Mouse (Mus musculus) brain, embryonic 18.5 days (tissue): ENCODE measurements around the gene Myoz2.

Source experiments
- DNase-seq: peaks from one replicate; pipeline ENCODE4 v3.0.0-alpha.2; 2012; ENCODE audit warnings: low read depth, low spot score

The Myoz2 gene

DNA sequence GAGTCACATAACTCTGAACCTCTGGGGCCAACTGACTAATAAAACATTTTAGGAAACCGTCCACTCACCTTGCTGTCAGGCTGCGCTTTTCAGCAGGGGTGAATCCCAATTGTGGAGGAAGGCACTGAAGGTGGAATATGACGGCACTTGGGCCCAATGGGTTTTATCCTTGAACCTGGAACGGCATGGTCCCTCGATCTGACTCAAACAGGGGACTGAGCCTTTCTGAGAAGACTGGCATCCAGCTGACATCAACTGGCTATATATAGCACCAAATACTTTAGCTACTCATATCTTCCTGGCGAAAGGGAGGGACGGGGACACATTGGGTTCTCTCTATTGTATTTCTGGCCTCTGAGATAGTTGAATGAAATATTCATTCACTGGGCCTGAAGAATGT, at the start of gene Myoz2:
TSS of gene Myoz2 (minus strand) at position 264 of the 400 bp plus-strand sequence.
- DNase-seq: no peak

DNA sequence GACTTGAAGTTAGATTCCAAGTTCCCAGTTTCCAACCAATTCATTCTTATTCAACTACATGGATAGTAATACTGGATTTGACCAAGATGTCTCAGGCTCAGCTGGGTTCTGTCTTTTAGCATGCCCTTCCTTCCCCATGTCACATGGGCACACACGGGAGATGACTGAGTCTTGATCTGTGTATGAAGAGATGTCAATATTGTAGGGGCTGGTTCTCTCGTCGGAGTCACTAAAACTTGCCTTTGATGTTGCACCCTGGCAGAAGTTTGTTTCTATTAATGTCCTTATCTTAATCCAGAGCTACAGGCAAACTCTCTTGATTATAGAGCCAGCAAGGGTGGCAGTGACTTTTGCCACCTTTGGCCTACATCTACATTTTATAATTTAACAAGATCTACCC, 46.9 kb upstream of the Myoz2 start:
- no peak for DNase-seq

DNA sequence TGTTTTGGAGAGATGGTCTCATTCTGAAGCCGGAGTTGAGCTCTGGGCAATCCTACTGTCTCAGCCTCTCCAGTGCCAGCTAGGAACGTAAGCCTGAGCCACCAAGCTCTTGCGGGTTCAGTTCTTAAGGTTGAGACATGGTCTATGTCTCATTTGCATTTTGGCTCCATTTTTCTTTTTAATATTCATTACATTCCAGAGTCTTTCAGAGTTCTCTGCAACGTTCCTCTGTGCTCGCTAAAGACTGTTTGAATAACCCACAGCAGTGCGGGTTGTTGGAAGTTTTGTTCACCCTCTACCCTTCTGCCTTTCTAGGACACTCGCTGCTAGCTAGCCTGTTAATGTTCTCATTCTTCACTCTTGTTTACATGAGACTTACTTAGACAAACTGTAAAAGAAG, 46.1 kb upstream of the Myoz2 start:
- no peak for DNase-seq

GRCm38 (mm10) chr3:123080017-123080725, 45.4 kb upstream of the Myoz2 start:
- DNase-seq: no peak

- DNase-seq: no peak
These were observed 40.9 kb upstream of the Myoz2 start for GRCm38 (mm10) chr3:123075759-123076158.

GRCm38 (mm10) chr3:123075034-123075433, 40.2 kb upstream of the Myoz2 start:
- DNase-seq: no peak

DNA sequence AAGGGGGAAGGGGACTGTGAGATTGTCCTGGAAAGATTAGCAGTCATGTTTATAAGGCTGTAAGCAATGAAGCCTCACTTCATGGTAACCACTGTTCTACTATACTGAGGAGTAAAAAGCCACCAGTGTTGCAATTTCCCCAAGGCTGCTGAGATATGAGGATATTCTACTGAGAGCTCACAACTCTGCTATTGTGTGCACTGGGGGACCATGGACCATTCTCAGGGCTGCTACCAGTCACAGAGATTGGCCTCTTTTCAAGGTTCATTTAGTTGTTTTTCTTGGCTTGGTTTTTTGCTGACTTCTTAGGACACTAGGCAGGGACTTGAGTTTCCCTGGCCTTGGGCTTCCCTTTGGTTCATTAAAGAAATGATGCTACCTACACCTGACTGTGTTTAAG, 38.5 kb upstream of the Myoz2 start:
- DNase-seq: no peak

GRCm38 (mm10) chr3:123072472-123072871, 37.7 kb upstream of the Myoz2 start:
- no peak for DNase-seq

- no peak for DNase-seq
These were observed 36.2 kb upstream of the Myoz2 start for GRCm38 (mm10) chr3:123070996-123071395.

GRCm38 (mm10) chr3:123066836-123067235, 32.0 kb upstream of the Myoz2 start:
- no peak for DNase-seq

GRCm38 (mm10) chr3:123065466-123065865, 30.7 kb upstream of the Myoz2 start:
- DNase-seq: no peak

DNA sequence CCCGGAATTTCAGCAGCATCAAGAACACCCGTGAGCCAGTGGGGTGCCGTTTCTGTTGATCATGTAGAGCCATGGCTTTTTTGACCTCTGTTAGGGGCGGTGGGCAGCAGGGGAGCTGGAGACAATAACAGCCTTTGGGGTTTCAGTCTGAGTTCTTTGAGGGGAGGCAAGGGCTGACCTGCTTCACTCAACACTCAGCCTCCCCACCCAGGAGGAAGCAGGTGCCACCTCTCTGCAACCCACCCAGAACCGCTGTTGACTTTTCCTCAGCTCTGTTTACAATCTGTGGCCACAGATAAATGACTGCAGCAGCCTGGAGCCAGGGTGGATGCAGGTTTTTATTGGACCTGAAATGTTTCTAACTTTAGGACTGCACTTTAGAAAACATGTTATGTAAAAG, 29.4 kb upstream of the Myoz2 start:
- no peak for DNase-seq

DNA sequence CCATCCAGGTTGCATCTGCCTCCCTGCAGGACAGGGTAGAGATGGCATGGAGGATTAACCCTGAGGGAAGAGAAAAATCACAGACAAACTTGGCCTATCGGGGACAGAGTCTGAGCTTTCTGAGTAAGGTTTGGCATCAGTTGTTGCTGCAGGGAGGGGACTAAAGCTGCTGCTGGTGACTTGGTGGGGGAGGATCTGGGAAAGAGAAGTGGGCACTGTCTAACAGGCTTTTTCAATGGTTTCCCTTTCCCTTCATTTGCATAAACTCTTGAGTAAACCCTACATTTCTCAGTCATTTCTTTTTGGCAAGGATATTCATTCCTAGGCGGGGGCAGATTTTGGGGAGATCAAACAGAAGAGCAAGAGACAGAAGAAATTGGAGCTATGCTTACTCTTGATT, 27.1 kb upstream of the Myoz2 start:
- DNase-seq: no peak

GRCm38 (mm10) chr3:123058832-123059231, 24.0 kb upstream of the Myoz2 start:
- DNase-seq: no peak

GRCm38 (mm10) chr3:123054178-123054577, 19.4 kb upstream of the Myoz2 start:
- DNase-seq: no peak

DNA sequence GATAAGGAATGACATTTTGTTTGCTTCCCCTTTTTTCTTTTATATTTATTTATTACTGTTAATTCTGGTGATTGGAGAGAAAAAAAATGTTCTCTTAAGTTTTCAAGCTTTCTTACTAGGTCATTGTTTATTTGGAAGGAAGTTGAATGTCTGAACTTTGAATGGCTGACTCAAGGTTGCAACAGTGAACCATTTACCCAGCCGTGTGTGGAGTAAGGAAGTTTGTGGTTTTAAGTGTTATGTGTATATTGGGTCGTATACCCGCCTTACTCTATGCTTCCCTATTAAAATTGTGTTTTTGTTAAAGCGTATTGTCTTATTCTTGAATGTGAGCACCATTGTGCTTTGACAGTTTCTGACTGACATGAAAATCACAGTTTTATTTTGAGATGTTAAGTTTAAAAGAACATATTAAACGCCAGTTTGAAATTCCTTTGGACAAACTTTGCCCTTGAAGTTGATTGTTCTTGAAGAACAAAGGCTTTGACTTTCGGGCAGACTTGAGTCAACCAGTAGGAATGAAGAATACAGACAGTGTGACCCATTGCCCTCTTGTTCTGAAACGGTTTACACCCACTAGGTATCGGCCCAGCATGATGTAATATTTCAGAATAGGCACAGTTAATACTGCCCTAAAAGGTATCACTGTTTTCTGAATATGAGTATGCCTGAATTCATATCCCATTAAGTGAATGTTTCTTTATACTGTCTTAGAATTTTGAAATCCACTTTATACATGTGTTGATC, 18.6 kb upstream of the Myoz2 start:
- DNase-seq: no peak

DNA sequence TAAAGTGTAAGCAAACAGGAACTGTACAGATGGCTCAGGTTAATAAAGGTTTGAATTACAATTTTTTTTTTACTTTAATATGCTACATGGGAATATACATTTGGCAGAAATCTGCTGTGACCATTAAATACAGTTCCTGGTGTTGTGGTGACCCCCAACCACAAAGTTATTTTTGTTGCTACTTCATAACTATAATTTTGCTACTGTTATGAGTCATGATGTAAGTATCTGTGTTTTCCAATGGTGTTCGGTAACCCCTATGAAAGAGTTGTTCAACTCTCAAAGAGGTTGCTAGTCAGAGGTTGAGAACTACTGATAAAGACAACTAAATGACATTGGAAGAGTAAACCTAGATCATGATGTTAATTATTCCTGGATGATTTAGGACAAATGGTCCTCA, 7.5 kb upstream of the Myoz2 start:
- DNase-seq: no peak

GRCm38 (mm10) chr3:123033804-123034203, 1.0 kb downstream of the Myoz2 start:
- no peak for DNase-seq

DNA sequence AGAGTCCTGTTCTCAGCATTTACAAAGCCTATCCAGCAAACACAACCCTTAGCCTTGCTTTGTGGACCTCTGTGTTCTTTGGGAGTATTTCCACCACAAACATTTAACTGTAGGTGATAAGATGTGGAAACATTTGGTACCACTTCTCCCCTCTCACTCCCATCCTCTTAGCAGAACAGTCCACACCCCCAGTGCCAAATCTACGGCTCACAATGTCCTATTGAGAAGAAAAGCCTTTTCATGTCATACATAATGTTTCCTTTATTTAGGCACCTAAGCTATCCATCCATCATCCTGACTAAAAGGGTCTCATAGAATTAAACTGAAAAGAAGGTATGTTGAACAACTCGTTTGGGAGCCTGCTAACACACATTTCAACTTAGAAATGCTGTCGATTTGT, 9.2 kb downstream of the Myoz2 start:
- no peak for DNase-seq

- no peak for DNase-seq
These were observed 10.2 kb downstream of the Myoz2 start for GRCm38 (mm10) chr3:123024496-123025234.

DNA sequence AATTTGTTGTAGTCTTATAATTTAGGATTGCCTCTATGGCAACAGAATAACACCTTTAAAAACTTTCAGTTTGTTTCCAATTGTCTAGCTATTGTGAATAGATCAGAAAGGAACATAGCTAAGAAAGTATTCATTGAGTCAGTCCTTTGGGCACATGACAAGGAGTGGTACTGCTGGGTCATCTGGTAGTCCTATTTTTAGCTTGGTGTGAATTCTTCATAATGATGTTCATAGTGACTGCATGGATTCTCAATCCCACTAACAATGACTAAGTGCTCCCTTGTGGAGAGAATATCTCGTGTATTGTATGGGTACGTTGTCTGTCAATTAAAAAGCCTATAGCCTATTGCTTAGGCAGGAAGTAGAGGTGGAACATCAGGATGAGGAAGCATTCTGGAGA, 16.0 kb downstream of the Myoz2 start:
- no peak for DNase-seq

DNA sequence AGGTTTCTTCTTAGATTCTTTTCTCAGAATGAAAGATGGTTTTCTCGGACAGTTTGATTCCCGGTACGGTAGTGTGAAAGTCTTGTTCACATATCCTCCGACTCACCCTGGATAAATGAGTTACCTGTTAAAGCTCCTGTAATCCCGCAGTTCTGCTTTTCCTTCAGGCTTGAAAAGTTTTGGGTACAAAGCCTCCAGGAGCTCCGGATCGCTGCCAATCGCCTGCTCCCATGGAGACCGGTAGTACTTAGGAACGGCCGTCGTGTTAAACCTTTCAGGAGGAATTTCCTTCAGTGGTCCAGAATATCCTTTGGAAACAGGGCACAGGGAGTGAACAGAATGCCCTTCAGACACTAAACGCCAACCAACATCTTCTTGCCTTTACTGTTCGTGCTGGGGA, 21.3 kb downstream of the Myoz2 start:
- no peak for DNase-seq

DNA sequence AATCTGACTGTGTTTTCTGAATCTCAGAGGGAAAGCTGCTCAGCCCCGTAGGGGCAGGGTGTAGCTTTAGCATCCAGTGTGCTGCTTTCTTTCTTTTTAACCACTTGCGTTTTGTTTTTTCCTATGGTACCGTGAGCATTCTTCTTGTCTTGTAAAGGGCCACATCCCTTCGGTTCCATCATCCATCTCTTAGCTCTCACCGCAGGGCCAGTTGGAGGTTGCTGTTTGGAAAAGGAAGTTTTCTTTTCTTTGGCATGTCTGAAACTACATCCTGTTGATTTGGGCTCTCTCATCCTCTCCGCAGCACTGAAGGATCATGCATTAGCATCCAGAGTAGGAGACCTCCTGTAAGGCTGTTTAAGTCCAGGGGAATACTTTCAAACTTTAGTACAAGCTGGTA, 25.4 kb downstream of the Myoz2 start:
- DNase-seq: no peak
